Mouse (Mus musculus): ENCODE data around the gene Katnbl1. TPM values are rescaled to one million over a fixed set of nuclear protein-coding genes. Genes with fewer than 3 reads are reported as not detected.
A peak's percentile ranks its signal among the peaks of the same experiment; 100 is the strongest.

The Katnbl1 gene
- polyA plus RNA-seq, 1 experiment from 2014 or later: 38.5 TPM

DNA sequence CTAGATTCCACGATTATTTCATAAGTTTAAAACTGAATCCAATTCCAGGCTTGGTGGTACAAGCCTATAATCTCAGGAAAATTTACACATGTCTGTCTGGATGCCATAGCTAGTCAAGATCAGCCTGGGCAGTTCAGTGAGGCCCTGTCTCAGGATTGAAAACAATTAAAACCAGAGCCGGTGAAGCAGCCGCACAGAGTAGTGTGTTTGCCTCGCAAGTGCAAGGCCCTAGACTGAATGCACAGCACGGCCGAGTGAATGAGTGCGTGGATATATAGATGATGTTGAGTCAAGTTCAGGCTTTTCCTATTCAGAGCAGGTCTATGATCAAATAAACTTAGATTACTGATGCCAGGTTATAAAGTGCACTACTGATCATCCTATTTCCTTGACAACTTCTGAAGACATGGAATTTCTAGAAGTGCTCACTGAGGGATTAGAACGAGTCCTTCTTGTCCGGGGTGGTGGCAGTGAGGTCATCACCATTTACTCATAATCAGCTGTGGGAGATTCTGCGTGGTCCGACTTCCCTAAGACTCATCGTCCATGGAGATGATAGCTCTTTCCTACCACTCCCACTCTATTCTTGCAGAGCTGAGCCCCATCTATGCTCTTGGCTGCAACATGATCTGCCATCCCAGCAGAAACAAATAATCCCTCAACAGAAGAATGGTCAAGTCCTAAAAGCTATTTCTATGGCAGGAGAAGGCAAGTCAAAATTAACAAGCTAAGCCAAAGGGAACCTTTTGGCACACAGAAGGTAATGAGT is 18.8 kb upstream of the Katnbl1 start:
- peaks cover 32% of the 10 kb centered on the region for H3K36me3 ChIP-seq (ENCODE audit: control insufficient read depth, insufficient read depth, low read length)
- H3K4me1 ChIP-seq (replicated peaks; ENCODE audit: control insufficient read depth, insufficient read depth, low read length): no peaks in the 10 kb centered on the region
- WGBS: 89% methylated on average over 12 of the region's 12 CpGs
- no peak overlapping the region for H3K27ac ChIP-seq (ENCODE audit: low read depth, low read length)
- no peak overlapping the region for H3K9ac ChIP-seq (ENCODE audit: low read depth, low read length)
- no peak for DNase-seq (ENCODE audit: low spot score)
- no peaks in the 10 kb centered on the region for H3K9me3 ChIP-seq (ENCODE audit: control insufficient read depth, low read length)
- no peaks in the 10 kb centered on the region for H3K27me3 ChIP-seq (replicated peaks; ENCODE audit: control insufficient read depth, insufficient read depth, low read length)
- no peak overlapping the region for H3K4me3 ChIP-seq (ENCODE audit: low read depth, low read length)
- no peak overlapping the region for H3K4me2 ChIP-seq
- ATAC-seq (replicated peaks; ENCODE audit: low FRiP score): no peak

DNA sequence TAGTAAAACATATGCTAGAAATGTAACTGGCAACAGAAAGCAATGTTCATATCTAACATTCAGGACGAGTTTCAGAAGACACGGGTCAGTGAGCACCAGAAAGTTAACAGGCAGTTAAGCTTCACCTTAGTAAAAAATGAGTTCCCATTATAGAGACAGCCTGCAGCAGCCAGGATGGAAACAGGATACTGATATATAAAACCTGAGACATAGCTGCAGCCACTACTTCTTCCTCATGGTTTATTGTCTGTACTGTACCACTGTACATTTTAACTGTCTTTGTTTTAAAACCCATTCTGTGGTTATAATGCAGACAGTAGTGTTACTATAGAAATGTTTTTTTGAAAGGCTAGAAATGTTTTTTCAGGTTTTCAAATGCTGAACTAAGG is 18.2 kb upstream of the Katnbl1 start:
- Histone ChIP-seq H3K9me3 (ENCODE audit: control insufficient read depth, low read length) (no peaks in the 10 kb centered on the region), H3K4me1 (replicated peaks; ENCODE audit: control insufficient read depth, insufficient read depth, low read length) (no peaks in the 10 kb centered on the region), H3K36me3 (ENCODE audit: control insufficient read depth, insufficient read depth, low read length) (peaks cover 32% of the 10 kb centered on the region), H3K27me3 (replicated peaks; ENCODE audit: control insufficient read depth, insufficient read depth, low read length) (no peaks in the 10 kb centered on the region), H3K27ac (ENCODE audit: low read depth, low read length) (no peak overlapping the region), H3K4me3 (ENCODE audit: low read depth, low read length) (no peak overlapping the region), H3K9ac (ENCODE audit: low read depth, low read length) (no peak overlapping the region), H3K4me2 (no peak overlapping the region)
- no peak for ATAC-seq (replicated peaks; ENCODE audit: low FRiP score)
- WGBS: 89% methylated on average over 2 of the region's 2 CpGs
- no peak for DNase-seq (ENCODE audit: low spot score)

DNA sequence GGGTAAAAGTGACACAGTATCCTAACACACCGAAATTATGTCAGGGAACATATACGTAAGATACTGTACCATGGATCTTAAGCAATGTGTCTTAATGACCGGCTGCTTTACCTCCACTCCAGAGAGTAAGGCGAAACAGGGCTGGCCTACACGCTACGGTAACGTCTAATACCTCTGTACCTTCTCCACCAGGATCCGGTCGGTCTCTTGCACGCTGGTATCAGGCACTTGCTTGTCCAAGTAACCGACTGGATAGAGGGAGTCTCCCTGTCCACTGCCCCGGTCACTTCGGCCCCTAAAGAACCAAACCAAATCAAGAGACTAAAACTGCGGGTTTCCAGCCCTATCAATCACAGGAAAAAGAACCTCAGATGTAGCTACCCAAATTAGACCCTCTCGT is 11.8 kb upstream of the Katnbl1 start:
- H3K27ac ChIP-seq (ENCODE audit: low read depth, low read length): no peak overlapping the region; the same call in 1 of the 2 replicates
- H3K4me3 ChIP-seq (ENCODE audit: low read depth, low read length): peak overlapping the region; percentile 82
- H3K36me3 ChIP-seq (ENCODE audit: control insufficient read depth, insufficient read depth, low read length): peaks cover 11% of the 10 kb centered on the region; the same call in 1 of the 2 replicates
- H3K4me2 ChIP-seq: peak overlapping the region; percentile 89
- ATAC-seq (replicated peaks; ENCODE audit: low FRiP score) (peak; percentile 66), DNase-seq (ENCODE audit: low spot score) (no peak)
- no peaks in the 10 kb centered on the region for H3K27me3 ChIP-seq (replicated peaks; ENCODE audit: control insufficient read depth, insufficient read depth, low read length)
- 15% methylated on average over 15 of the region's 15 CpGs for WGBS
- peaks cover 8% of the 10 kb centered on the region for H3K4me1 ChIP-seq (replicated peaks; ENCODE audit: control insufficient read depth, insufficient read depth, low read length)
- H3K9ac ChIP-seq (ENCODE audit: low read depth, low read length): peak overlapping the region; percentile 81
- no peaks in the 10 kb centered on the region for H3K9me3 ChIP-seq (ENCODE audit: control insufficient read depth, low read length)

DNA sequence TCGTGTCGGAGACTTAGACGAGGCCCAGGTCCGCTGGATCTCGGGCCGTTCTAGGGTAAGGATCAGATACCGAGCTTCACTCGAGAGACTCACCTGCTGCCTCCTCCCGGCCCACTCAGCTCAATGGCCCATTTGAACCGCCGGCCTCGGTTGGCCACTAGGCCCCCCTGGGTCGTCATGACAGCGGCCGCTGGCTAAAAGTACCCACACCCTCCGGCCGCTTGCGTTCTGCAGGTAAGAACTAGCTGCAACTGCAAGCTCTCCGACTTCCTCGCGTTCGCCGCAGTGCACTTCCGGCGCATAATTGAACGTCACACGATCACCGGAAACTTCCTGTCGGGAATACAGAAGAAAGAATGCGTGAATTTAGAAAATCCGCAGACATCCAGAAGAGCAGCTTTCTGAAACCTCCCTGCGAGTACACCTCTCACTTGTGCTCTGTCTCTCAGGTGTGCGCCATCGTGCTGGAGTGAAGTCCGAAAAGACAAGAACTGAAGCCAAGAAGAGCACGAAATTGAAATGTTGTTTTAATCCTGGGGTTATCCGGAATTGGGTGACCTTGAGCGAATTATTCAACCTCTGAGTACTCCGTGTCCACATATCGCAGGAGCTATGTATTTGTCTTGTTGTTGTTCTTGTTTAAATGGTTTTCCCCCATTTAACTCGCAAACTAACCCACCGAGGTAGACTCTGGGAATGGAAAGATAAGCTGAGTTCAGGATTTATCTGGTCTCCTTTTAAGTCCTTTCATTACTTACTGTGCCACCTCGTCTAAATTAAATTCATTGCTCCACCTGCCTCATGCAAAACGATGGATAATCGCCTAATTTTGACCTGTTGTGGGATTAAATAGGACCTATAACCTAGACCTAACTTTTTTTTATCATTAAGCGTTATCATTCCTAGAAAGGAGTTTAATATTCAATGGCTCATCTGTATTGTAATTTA is 11.0 kb upstream of the Katnbl1 start, which contains the start of gene Emc4:
Gene Emc4 (minus strand): TSS at position 302 of the 948 bp plus-strand sequence.
- Histone ChIP-seq H3K9me3 (ENCODE audit: control insufficient read depth, low read length) (no peaks in the 10 kb centered on the region), H3K4me1 (replicated peaks; ENCODE audit: control insufficient read depth, insufficient read depth, low read length) (peaks cover 8% of the 10 kb centered on the region), H3K4me2 (peak within 1 kb of the TSS; percentile 89), H3K4me3 (ENCODE audit: low read depth, low read length) (peak within 1 kb of the TSS; percentile 82), H3K9ac (ENCODE audit: low read depth, low read length) (peak within 1 kb of the TSS; percentile 81), H3K36me3 (ENCODE audit: control insufficient read depth, insufficient read depth, low read length) (peaks cover 11% of the 10 kb centered on the region; the same call in 1 of the 2 replicates), H3K27ac (ENCODE audit: low read depth, low read length) (peak within 1 kb of the TSS; percentile 78), H3K27me3 (replicated peaks; ENCODE audit: control insufficient read depth, insufficient read depth, low read length) (no peaks in the 10 kb centered on the region)
- DNase-seq (ENCODE audit: low spot score) (peak; percentile 94), ATAC-seq (replicated peaks; ENCODE audit: low FRiP score) (peak; percentile 79)
- under 1% methylated on average over 46 of the region's 46 CpGs for WGBS

DNA sequence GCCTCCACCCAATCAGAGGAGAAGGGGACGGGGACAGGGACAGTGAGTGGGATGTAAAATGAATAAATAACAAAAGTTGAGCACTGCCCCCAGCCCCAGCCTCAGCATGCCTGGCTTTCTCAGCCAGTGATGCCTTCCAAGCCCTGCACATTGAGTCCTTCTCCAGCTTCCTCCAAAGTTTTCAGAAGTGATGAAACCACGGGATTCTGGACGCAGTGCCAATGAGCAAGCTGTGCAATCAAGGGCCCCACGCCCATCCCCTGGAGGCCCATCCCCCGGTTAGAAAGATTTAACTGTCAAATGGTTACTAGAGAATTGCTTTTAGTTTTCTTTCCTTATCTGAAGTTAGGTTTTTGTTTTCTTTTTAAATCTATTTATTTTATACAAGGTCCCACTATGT is 9.1 kb upstream of the Katnbl1 start:
- no peak overlapping the region for H3K9ac ChIP-seq (ENCODE audit: low read depth, low read length)
- ATAC-seq (replicated peaks; ENCODE audit: low FRiP score) (no peak), DNase-seq (ENCODE audit: low spot score) (no peak)
- WGBS: 58% methylated on average over 5 of the region's 5 CpGs
- H3K4me3 ChIP-seq (ENCODE audit: low read depth, low read length): no peak overlapping the region
- H3K36me3 ChIP-seq (ENCODE audit: control insufficient read depth, insufficient read depth, low read length): no peaks in the 10 kb centered on the region
- H3K9me3 ChIP-seq (ENCODE audit: control insufficient read depth, low read length): no peaks in the 10 kb centered on the region
- no peak overlapping the region for H3K4me2 ChIP-seq
- H3K27ac ChIP-seq (ENCODE audit: low read depth, low read length): no peak overlapping the region
- H3K27me3 ChIP-seq (replicated peaks; ENCODE audit: control insufficient read depth, insufficient read depth, low read length): no peaks in the 10 kb centered on the region
- peaks cover 11% of the 10 kb centered on the region for H3K4me1 ChIP-seq (replicated peaks; ENCODE audit: control insufficient read depth, insufficient read depth, low read length)

DNA sequence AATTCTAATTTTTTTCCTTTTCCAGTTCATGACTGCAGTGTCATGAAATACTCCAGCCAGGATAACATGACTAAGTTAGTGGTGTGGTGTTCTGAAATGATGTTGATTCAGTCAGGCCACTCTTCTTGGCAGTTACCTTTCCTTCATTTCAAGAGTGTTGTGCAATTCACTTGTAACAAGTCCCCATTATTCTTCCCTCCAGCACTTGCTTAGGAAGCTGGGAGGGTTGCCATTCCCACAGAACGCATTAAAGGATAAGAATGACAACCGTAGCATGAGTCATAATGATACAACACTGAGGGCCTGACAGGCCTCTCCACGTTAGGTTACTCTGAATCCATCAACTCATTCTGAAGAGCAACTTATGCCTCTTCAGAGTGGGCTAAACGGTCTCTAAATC is 5.9 kb upstream of the Katnbl1 start:
- Histone ChIP-seq H3K9ac (ENCODE audit: low read depth, low read length) (no peak overlapping the region), H3K9me3 (ENCODE audit: control insufficient read depth, low read length) (no peaks in the 10 kb centered on the region), H3K4me3 (ENCODE audit: low read depth, low read length) (no peak overlapping the region), H3K36me3 (ENCODE audit: control insufficient read depth, insufficient read depth, low read length) (no peaks in the 10 kb centered on the region), H3K4me2 (no peak overlapping the region), H3K27me3 (replicated peaks; ENCODE audit: control insufficient read depth, insufficient read depth, low read length) (no peaks in the 10 kb centered on the region), H3K27ac (ENCODE audit: low read depth, low read length) (no peak overlapping the region), H3K4me1 (replicated peaks; ENCODE audit: control insufficient read depth, insufficient read depth, low read length) (peaks cover 3% of the 10 kb centered on the region; the same call in 1 of the 2 replicates)
- DNase-seq (ENCODE audit: low spot score) (no peak), ATAC-seq (replicated peaks; ENCODE audit: low FRiP score) (no peak)
- 66% methylated on average over 4 of the region's 4 CpGs for WGBS

DNA sequence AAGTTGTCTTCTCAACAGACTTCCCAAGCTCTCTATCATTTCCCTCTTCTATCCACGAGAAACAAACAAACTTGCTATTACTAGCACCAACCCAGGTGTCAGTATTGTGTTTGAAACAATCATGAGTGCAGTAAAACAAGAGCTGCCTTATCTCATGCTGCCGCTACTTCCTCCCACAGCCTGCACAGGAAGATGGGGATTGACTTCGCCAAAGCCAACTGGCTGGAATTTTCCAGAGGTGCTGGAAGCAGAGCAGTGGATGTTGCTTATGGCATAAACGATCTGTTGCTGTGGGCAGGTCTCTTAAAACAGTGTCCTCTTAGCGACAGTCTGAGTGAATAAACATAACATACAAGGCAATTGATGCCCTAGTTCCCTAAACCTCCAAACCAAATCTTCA is 4.4 kb upstream of the Katnbl1 start:
- DNase-seq (ENCODE audit: low spot score) (no peak), ATAC-seq (replicated peaks; ENCODE audit: low FRiP score) (no peak)
- Histone ChIP-seq H3K4me2 (no peak overlapping the region), H3K4me3 (ENCODE audit: low read depth, low read length) (no peak overlapping the region), H3K27ac (ENCODE audit: low read depth, low read length) (no peak overlapping the region), H3K9me3 (ENCODE audit: control insufficient read depth, low read length) (no peaks in the 10 kb centered on the region), H3K4me1 (replicated peaks; ENCODE audit: control insufficient read depth, insufficient read depth, low read length) (peaks cover 3% of the 10 kb centered on the region; the same call in 1 of the 2 replicates), H3K9ac (ENCODE audit: low read depth, low read length) (no peak overlapping the region), H3K27me3 (replicated peaks; ENCODE audit: control insufficient read depth, insufficient read depth, low read length) (no peaks in the 10 kb centered on the region), H3K36me3 (ENCODE audit: control insufficient read depth, insufficient read depth, low read length) (no peaks in the 10 kb centered on the region)
- WGBS: 29% methylated on average over 5 of the region's 5 CpGs

DNA sequence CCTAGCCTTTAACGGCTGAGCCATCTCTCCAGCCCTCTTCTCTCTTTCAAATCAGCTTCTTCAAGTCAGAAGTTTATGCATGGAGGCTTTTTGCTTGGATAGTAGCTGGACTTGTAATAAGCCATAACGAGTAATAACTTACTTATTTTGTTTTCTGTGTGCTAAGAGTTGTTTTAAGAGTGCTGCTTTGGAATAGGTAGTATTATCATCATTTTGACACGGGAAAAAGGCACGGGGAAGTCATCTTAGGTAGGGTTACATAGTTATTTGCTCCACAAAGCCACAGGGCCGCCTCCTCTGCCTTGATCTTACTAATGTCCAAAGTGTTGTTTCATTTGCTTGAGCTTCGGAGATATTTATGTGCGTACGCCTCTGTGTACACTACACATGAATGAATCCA is 1.1 kb downstream of the Katnbl1 start:
- ATAC-seq (replicated peaks; ENCODE audit: low FRiP score) (no peak), DNase-seq (ENCODE audit: low spot score) (no peak)
- WGBS: 40% methylated on average over 8 of the region's 8 CpGs
- H3K4me1 ChIP-seq (replicated peaks; ENCODE audit: control insufficient read depth, insufficient read depth, low read length): peaks cover 6% of the 10 kb centered on the region; the same call in 1 of the 2 replicates
- no peaks in the 10 kb centered on the region for H3K27me3 ChIP-seq (replicated peaks; ENCODE audit: control insufficient read depth, insufficient read depth, low read length)
- no peaks in the 10 kb centered on the region for H3K36me3 ChIP-seq (ENCODE audit: control insufficient read depth, insufficient read depth, low read length)
- H3K9me3 ChIP-seq (ENCODE audit: control insufficient read depth, low read length): no peaks in the 10 kb centered on the region
- peak overlapping the region; percentile 85 for H3K9ac ChIP-seq (ENCODE audit: low read depth, low read length)
- H3K4me3 ChIP-seq (ENCODE audit: low read depth, low read length): peak overlapping the region; percentile 85
- peak overlapping the region; percentile 77 for H3K4me2 ChIP-seq
- H3K27ac ChIP-seq (ENCODE audit: low read depth, low read length): no peak overlapping the region; the same call in 1 of the 2 replicates
